Mouse (Mus musculus): ENCODE results near the gene Ppp4r2.
"Not testable (repeated sequence)": the region's sequence is repeated elsewhere in the genome, so short reads cannot be mapped to it uniquely, and the experiment has no call there.

The Ppp4r2 gene

DNA sequence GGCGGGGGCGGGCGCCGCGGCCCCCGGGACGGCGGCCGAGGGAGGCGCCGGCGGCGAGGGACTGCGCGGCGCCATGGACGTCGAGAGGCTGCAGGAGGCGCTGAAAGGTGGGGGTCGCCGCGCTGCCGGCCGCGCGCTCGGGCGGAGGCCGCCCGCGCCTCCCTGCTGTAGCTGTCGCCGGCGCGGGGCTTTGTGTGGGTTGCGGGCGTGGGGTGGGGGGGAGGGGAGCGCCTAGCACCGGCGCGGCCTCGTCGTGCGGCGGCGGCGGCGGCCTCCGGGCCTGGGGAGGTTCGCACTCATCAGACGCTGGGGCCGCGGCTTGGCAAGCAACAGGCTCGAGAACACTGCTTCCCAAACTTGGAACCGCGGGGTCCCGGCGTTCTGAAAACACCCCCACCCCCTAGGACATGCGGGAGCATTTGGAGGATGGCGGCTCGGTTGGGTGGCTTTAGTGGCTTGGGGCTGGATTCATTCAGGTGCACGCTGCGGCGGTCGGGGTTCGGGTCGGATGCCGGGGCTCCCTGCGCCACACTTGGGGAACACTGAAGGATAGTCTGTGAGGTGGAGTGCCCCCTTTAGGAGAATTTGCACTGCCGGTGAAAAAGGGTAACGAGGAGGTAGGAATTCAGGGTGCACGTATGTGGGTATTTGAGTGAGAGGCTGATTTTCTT lies 524 bp downstream of the Ppp4r2 start:
- peak; percentile 80 for DNase-seq

- no peak for DNase-seq
These were observed 1.2 kb downstream of the Ppp4r2 start for GRCm38 (mm10) chr6:100834489-100835160.

DNA sequence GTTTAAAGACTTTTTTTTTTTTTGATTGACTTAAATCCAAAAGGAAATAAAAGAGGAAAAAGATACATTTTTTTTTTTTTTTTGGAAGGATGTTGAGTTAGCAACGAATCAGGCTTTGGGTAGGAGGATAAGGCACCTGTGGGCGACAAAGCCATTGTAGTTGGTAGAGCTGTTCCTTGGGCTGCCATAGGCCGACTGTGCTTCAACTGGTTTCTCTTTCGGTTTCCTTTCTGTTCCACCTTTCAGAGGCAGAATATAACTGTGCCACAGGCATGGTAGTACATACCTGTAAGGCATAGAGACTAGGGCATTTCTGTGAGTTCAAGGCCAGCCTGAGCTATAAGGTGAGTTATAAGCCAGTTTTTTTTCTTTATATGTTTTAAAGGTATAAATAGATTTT lies 11.6 kb downstream of the Ppp4r2 start:
- DNase-seq, result no peak

DNA sequence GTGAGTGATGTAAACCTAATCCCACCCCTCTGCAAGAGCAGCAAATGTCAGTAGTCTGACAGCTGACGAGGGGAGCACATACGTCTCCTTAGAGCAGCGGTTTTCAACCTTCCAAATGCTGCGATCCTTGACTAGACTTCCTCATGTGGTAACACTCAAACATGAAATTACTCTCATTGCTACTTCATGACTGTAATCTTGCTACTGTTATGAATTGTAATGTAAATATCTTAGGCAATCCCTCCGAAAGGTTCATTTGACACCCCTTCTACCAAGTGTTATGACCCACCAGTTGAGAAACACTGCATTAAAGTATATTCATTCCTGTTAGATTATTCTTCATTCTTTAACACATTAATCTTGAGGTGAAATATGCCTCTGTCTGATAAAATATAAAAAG lies 13.8 kb downstream of the Ppp4r2 start:
- no peak for DNase-seq

DNA sequence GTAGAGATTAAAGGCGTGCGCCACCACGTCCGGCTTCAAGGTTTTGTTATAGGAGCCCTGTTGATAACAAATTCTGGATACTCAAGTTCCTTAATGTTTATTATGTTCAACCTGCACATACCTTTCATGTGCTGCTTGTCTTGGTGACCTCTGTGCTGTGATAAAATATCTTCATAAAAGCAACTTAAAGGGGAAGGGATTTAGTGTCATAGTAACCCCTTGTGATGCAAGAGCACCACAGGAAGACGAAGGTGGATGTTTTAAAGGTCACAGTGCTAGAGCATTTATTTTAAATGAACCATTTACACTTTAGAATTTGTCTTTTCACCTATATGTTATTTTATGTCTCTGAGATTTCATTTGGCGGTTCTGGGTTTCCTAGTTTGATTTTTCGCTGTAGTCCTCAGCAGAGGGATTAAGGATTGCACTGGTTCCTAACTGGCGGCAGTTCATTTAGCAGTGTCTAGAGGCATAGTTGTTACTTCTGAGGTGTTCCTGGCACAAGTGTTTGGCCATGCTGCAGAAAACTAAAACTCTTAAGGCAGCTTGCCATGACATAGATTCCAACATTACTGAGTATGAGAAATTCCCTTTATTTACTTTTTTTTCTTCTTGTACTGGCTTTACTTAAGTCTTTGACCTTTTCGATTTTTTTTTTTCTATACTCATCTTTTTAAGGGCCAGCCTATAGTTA lies 15.4 kb downstream of the Ppp4r2 start:
- no peak for DNase-seq

DNA sequence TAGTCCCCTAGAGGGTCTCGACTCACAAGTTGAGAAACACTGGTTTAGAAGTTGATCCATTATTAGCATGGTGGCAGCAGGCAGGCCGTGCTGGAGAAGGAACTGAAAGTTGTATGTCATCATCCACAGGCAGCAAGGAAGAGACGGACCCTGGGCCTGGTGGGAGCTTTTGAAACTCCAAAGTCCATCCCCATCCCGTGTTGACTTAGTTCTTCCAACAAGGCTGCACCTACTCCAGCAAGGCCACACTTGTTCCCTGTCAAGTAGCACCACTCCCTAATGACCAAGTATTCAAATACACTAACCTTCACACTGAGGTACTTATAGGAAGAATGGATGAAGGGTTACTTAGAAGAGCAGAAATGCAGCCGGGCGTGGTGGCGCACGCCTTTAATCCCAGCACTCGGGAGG lies 17.3 kb downstream of the Ppp4r2 start:
- DNase-seq, result no peak

- no peak for DNase-seq
These were observed 17.7 kb downstream of the Ppp4r2 start for GRCm38 (mm10) chr6:100851083-100851482.

- no peak for DNase-seq
These were observed 31.9 kb downstream of the Ppp4r2 start for GRCm38 (mm10) chr6:100865321-100865720.

DNA sequence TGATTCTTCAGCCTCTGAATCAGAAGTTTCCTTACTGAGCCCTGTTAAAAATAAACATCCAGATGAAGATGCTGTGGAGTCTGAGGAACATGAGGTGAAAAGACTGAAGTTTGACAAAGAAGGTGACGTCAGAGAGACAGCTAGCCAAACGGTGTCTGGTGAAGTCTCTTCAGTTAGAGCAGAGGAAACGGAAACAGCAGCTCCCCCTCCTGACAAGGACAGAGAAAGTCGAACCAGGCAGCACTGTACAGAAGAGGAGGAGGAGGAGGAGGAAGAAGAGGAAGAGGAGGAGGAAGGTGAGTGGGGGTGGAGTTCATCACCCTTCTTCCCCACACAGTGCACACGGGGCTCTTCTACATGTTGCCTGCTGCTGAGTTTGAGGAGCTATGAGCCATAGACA lies 32.4 kb downstream of the Ppp4r2 start:
- not testable (repeated sequence) for DNase-seq

DNA sequence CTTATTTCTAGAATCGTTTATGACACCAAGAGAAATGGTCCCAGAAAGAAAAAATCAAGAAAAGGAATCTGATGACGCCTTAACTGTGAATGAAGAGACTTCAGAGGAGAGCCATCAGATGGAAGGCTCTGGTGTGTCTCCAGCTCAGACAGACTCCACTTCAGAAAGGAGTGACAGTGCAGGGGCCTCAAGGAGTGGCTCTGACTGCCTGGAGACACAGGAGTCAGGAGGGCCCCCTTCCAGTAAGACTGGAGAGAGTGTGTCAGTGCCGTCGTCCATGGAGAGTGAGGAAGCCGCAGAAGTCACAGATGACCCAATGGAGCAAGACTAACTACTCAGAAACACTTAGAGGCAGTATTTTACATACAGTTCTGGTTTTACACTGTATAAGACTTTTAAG lies 32.8 kb downstream of the Ppp4r2 start:
- DNase-seq, result not testable (repeated sequence)

DNA sequence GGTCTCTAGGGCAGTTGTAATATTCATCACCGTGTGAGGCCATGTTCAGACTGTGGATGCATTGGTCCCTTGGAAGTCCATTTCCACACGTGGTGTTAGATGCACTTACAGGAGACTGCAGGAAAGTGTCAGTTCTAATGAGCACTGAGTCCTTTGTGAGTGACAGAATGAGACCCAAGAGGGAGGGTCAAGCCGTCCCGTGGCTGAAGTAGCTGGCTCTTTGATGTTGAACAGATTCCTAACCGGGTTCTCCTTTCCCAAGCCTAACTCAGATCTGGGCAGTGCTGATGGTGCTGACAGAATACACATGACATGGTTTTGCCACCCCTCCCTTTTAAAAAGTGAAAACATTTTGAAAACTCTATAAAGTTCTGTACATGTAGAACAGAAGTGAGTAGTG lies 35.4 kb downstream of the Ppp4r2 start:
- no peak for DNase-seq

DNA sequence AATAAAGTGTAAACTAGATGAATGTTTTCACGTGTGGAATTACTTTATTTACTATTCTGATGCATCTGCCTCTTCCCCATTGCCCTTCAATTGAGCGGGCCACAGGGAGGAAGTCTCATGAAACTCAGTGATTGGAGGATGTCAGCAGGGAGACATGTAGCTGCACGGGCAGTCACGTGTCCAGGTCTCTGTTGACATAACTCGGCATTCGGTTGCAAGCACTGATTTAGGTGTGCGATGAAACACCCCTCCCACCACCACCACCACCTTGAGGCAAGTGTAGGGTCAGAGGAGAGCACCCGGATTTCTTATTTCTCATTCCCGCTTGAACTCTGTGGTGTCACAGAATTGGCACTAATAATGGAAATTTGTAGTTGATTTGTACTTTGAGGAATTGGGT lies 36.5 kb downstream of the Ppp4r2 start:
- DNase-seq, result no peak

GRCm38 (mm10) chr6:100873191-100873590 lies 39.8 kb downstream of the Ppp4r2 start:
- no peak for DNase-seq

- DNase-seq, result peak; percentile 78
These were observed 42.6 kb downstream of the Ppp4r2 start for GRCm38 (mm10) chr6:100875862-100876623.

- DNase-seq, result no peak
These were observed 43.2 kb downstream of the Ppp4r2 start for GRCm38 (mm10) chr6:100876624-100877017.

DNA sequence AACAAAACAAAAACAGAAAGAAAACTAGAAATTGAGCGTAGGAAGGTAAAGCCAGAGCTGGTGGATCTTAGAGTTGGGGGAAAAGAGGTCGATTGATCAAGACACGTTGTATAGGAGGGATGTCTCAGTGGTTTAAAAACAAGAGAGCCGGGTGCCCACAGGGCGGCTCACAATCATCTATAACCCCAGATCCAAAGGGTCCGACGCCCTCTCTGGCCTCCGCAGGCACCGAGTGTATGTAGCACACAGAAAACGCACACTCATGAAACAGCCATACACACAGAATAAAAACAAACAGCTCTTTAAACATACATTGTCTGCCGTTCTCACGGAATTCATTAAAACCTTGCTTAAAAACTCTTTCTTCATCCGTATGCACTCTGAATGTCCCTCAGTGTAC lies 45.1 kb downstream of the Ppp4r2 start:
- no peak for DNase-seq

GRCm38 (mm10) chr6:100879607-100880006 lies 46.2 kb downstream of the Ppp4r2 start:
- DNase-seq, result no peak

- no peak for DNase-seq
These were observed 48.2 kb downstream of the Ppp4r2 start for GRCm38 (mm10) chr6:100881657-100882056.

DNA sequence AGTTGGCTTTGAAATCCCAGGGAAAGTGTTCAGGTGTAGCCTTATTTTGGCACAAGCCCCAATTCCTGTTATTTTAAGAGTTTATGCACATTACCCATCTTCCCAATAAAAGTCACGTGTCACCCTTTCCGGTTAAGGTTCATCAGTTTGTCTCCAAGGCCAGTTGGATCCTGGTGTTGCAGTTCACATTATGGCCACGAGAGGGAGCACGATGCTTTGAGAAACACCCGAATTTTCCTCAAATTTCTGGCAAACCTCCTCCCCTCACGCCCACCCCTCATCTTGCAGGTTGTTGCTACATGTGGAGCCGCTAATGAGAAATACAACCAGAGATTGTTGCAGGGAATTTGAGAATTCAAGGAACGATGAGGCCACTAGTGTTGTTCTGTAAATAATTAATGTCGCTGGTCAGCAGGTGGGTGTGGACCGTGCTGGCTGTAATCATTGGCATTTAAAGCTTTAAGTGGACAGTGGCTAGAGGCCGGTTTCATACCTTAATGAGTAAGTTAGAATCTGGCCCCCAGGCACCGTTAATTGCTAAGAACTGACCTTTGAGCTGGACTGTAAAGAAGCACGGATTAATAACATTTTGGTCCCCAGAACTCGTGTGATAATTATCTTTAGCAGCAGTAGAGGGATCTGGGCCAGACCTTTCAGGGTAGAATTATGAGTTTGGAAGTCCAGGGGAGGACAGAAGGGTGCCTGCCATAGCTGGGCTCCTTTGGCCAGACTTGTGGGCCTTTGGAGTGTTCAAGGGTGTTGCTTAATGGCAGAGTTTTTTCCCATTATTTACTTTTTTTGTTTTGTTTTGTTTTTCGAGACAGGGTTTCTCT lies 49.2 kb downstream of the Ppp4r2 start:
- peak; percentile 81 for DNase-seq

- DNase-seq, result peak; percentile 61
These were observed 49.8 kb downstream of the Ppp4r2 start for GRCm38 (mm10) chr6:100883233-100883632.

- DNase-seq, result no peak
These were observed 51.3 kb downstream of the Ppp4r2 start for GRCm38 (mm10) chr6:100884594-100885225.

- DNase-seq, result no peak
These were observed 52.0 kb downstream of the Ppp4r2 start for GRCm38 (mm10) chr6:100885376-100885775.
